Mouse (Mus musculus) embryonic facial prominence, embryonic 13.5 days (tissue): ENCODE results near the gene Ccpg1os. TPM values are rescaled to one million over a fixed set of nuclear protein-coding genes. Genes with fewer than 3 reads are reported as not detected.

ENCODE experiments used
- ATAC-seq: fragments of 200-750 bp; cut with Nextera tagmentation; 2 replicates; pipeline ENCODE4 v1.8.0; 2017; ENCODE audit warnings: low read depth; ENCODE audit not compliant: insufficient number of reproducible peaks, insufficient read depth, low FRiP score, low TSS enrichment
- H3K27ac ChIP-seq: fragments of 300-500 bp; sonication (generic); 2 replicates; pipeline ENCODE4 v1.5.1; 2015; ENCODE audit warnings: moderate library complexity, mild to moderate bottlenecking, inconsistent platforms
- H3K27me3 ChIP-seq: fragments of 300-500 bp; sonication (generic); 2 replicates; pipeline ENCODE4 v1.6.1; 2015; ENCODE audit warnings: mild to moderate bottlenecking, inconsistent platforms
- H3K36me3 ChIP-seq: fragments of 300-500 bp; sonication (generic); 2 replicates; pipeline ENCODE4 v1.6.1; 2015; ENCODE audit warnings: mild to moderate bottlenecking, inconsistent platforms
- H3K4me1 ChIP-seq: fragments of 300-500 bp; sonication (generic); 2 replicates; pipeline ENCODE4 v1.6.1; 2015; ENCODE audit warnings: inconsistent platforms
- H3K4me2 ChIP-seq: fragments of 300-500 bp; sonication (generic); 2 replicates; pipeline ENCODE4 v1.6.1; 2015; ENCODE audit warnings: moderate library complexity, mild to moderate bottlenecking, inconsistent platforms
- H3K4me3 ChIP-seq: fragments of 300-500 bp; sonication (generic); 2 replicates; pipeline ENCODE4 v1.5.1; 2015; ENCODE audit warnings: mild to moderate bottlenecking, inconsistent platforms
- H3K9ac ChIP-seq: fragments of 300-500 bp; sonication (generic); 2 replicates; pipeline ENCODE4 v1.6.1; 2015; ENCODE audit warnings: mild to moderate bottlenecking, inconsistent platforms
- H3K9me3 ChIP-seq: fragments of 300-500 bp; sonication (generic); 2 replicates; pipeline ENCODE4 v1.6.1; 2016; ENCODE audit warnings: inconsistent platforms
- WGBS: fragments of 180-500 bp; shearing (Covaris S2); methylation state at CpG from one replicate; pipeline ENCODE4 v1.1.7; 2015; ENCODE audit warnings: mixed read lengths; 5-methylcytosine and 5-hydroxymethylcytosine counted together
- microRNA-seq: library from miRNA; unstranded; fragments of <30 nt; microRNA quantifications from one replicate; pipeline ENCODE4, GENCODE M21; 2016
- polyA plus RNA-seq: library from polyadenylated mRNA; unstranded; fragments of >200 nt; fragmentation: Nextera tagmentation; extraction: Ambion mirVana; gene quantifications from 2 replicates; pipeline ENCODE4 v1.2.1, GENCODE M21; 2015

Ccpg1os gene
- polyA plus RNA-seq, 1 experiment from 2014 or later, result 13.3 TPM

DNA sequence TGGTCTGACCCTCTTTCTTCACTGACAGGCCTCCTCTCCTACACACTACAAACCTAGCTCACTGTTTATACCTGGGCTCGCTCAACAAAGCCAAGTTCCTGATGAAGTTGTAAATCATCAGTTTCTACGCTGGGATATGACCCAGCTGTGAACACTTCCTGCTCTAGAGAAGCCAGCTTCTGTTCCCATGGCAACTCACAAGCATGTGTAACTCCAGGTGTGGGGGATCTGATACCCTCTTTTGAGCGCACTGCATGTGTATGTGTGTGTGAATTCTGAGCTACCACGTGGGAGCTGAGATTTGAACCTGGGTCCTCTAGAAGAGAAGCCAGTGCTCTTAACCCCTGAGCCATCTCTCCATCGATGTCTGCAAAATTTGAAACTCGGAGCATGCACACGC, 35.6 kb downstream of the Ccpg1os start:
- no peak overlapping the region for H3K27ac ChIP-seq
- no peak overlapping the region for H3K4me3 ChIP-seq
- H3K36me3 ChIP-seq, result peaks cover 31% of the 10 kb centered on the region
- no peak for ATAC-seq
- H3K27me3 ChIP-seq, result no peaks in the 10 kb centered on the region
- peaks cover 6% of the 10 kb centered on the region for H3K9me3 ChIP-seq
- WGBS, result 72% methylated on average over 7 of the region's 7 CpGs
- no peak overlapping the region for H3K9ac ChIP-seq
- no peak overlapping the region for H3K4me2 ChIP-seq
- 0 out of 2 replicates have a peak, but pooled peaks cover 3% of the 10 kb centered on the region for H3K4me1 ChIP-seq

DNA sequence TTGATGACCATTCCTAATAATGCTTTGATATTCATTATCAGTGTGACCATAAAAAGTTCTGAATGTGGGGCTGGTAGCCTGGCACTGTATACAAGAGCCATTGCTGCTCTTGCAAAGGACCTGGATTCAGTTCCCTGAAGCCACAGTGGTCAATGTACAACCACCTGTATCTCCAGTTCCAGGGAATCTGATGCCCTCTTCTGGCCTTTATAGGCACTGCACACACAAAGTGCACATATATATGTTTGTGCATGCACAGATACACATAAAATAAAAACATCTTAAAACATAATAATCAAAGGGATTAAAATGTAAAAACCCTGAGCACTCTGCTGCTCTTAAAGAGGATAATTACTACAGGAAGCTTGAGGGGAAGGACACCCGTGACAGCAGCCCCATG, 38.2 kb downstream of the Ccpg1os start:
- peaks cover 44% of the 10 kb centered on the region for H3K36me3 ChIP-seq
- WGBS, result 97% methylated on average over 1 of the region's 1 CpGs

GRCm38 (mm10) chr9:72944286-72944685, 40.9 kb downstream of the Ccpg1os start:
- 93% methylated on average over 13 of the region's 13 CpGs for WGBS
- Histone ChIP-seq H3K4me2 (no peak overlapping the region), H3K27me3 (no peaks in the 10 kb centered on the region), H3K9ac (no peak overlapping the region), H3K36me3 (peaks cover 44% of the 10 kb centered on the region), H3K4me3 (no peak overlapping the region), H3K27ac (no peak overlapping the region), H3K4me1 (no peaks in the 10 kb centered on the region; the same call in 1 of the 2 replicates), H3K9me3 (peaks cover 6% of the 10 kb centered on the region)
- ATAC-seq, result no peak

More for the DNA sequence above, 38.2 kb downstream of the Ccpg1os start:
- ATAC-seq, result no peak
- Histone ChIP-seq H3K9ac (no peak overlapping the region), H3K27me3 (no peaks in the 10 kb centered on the region), H3K27ac (no peak overlapping the region), H3K4me3 (no peak overlapping the region), H3K9me3 (peaks cover 6% of the 10 kb centered on the region), H3K4me1 (0 out of 2 replicates have a peak, but pooled peaks cover 3% of the 10 kb centered on the region), H3K4me2 (no peak overlapping the region)

- Histone ChIP-seq H3K4me2 (no peak overlapping the region), H3K27me3 (no peaks in the 10 kb centered on the region), H3K4me1 (no peaks in the 10 kb centered on the region; the same call in 1 of the 2 replicates), H3K36me3 (peaks cover 43% of the 10 kb centered on the region), H3K9ac (no peak overlapping the region), H3K4me3 (no peak overlapping the region), H3K9me3 (peaks cover 6% of the 10 kb centered on the region), H3K27ac (no peak overlapping the region)
- no peak for ATAC-seq
- WGBS, result 63% methylated on average over 3 of the region's 3 CpGs
Measured at GRCm38 (mm10) chr9:72943424-72943823, 41.8 kb downstream of the Ccpg1os start.

GRCm38 (mm10) chr9:72936301-72936700, 48.9 kb downstream of the Ccpg1os start:
- Histone ChIP-seq H3K9me3 (0 out of 2 replicates have a peak, but pooled peaks cover 2% of the 10 kb centered on the region), H3K4me2 (no peak overlapping the region), H3K27ac (no peak overlapping the region), H3K27me3 (no peaks in the 10 kb centered on the region), H3K4me1 (peaks cover 6% of the 10 kb centered on the region), H3K9ac (no peak overlapping the region), H3K4me3 (no peak overlapping the region), H3K36me3 (peaks cover 35% of the 10 kb centered on the region)
- 58% methylated on average over 2 of the region's 2 CpGs for WGBS
- ATAC-seq, result no peak

DNA sequence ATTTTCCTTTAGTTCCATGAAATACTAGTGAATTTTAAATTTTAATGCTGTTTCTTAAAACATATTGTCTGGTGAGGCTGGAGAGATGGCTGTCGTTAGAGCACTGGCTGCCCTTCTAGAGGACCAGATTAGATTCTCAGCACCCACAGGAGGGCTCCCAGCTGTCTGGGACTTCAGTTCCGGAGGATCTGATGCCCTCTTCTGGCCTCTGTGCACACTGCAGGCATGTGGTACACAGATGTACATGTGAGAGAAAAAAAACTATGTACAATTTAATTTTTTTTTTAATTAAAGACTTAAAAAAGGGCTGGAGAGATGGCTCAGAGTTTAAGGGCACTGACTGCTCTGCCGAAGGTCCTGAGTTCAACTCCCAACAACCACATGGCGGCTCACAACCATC, 49.9 kb downstream of the Ccpg1os start:
- Histone ChIP-seq H3K27ac (no peak overlapping the region), H3K9me3 (0 out of 2 replicates have a peak, but pooled peaks cover 2% of the 10 kb centered on the region), H3K4me1 (peaks cover 6% of the 10 kb centered on the region), H3K27me3 (no peaks in the 10 kb centered on the region), H3K4me3 (no peak overlapping the region), H3K4me2 (no peak overlapping the region), H3K36me3 (peaks cover 36% of the 10 kb centered on the region), H3K9ac (no peak overlapping the region)
- WGBS, result 85% methylated on average over 4 of the region's 4 CpGs
- ATAC-seq, result no peak

GRCm38 (mm10) chr9:72931166-72931790, 53.9 kb downstream of the Ccpg1os start:
- Histone ChIP-seq H3K9me3 (0 out of 2 replicates have a peak, but pooled peaks cover 2% of the 10 kb centered on the region), H3K27me3 (no peaks in the 10 kb centered on the region), H3K4me2 (no peak overlapping the region), H3K9ac (no peak overlapping the region), H3K36me3 (peaks cover 42% of the 10 kb centered on the region), H3K27ac (no peak overlapping the region), H3K4me1 (peaks cover 20% of the 10 kb centered on the region), H3K4me3 (no peak overlapping the region)
- no peak for ATAC-seq
- 75% methylated on average over 13 of the region's 13 CpGs for WGBS

Small RNA genes lying within 50 kb of the gene (microRNA-seq; reads per million reads assigned to microRNA genes)
- not detected for gene Gm27353

Other genes with a start within 250 kb of the Ccpg1os start
- 1.3 and 1.8 TPM in 2 replicates for gene Prtg, start 178.5 kb downstream of the Ccpg1os start, polyA plus RNA-seq
- 10.6 and 10.8 TPM in 2 replicates for gene Pygo1, start 59.7 kb downstream of the Ccpg1os start, polyA plus RNA-seq
- 1.5 and 1.6 TPM in 2 replicates for gene Dyx1c1, start 26.6 kb downstream of the Ccpg1os start, polyA plus RNA-seq
- gene Gm44503, start 26.5 kb downstream of the Ccpg1os start, polyA plus RNA-seq, result not detected in 2 replicates
- 20.6 and 28.8 TPM in 2 replicates for gene Ccpg1, start within 50 bp of the Ccpg1os start, polyA plus RNA-seq
- gene Pigb, start 55.0 kb upstream of the Ccpg1os start, polyA plus RNA-seq, result 14.1 and 14.3 TPM in 2 replicates
- 9.7 and 10.1 TPM in 2 replicates for gene Rab27a, start 59.5 kb upstream of the Ccpg1os start, polyA plus RNA-seq
- gene Khdc3, start 116.5 kb upstream of the Ccpg1os start, polyA plus RNA-seq, result 0.22 TPM in 1 of 2 replicates, not detected in the other
- gene Gm20509, start 117.1 kb upstream of the Ccpg1os start, polyA plus RNA-seq, result not detected in 2 replicates
- gene Rsl24d1, start 128.0 kb upstream of the Ccpg1os start, polyA plus RNA-seq, result 141 and 144 TPM in 2 replicates